Mouse (Mus musculus) activated CD4-positive, CD25-positive, alpha-beta regulatory T cell, adult 4 months (primary cell): ENCODE measurements around the gene Rbm8a. TPM values are rescaled to one million over a fixed set of nuclear protein-coding genes. Genes with fewer than 3 reads are reported as not detected.

Source experiments
- ATAC-seq: one replicate; pipeline ENCODE4 v1.8.0; 2017
- polyA plus RNA-seq, 2 experiments: library from polyadenylated mRNA; unstranded; fragments of 100-300 nt; shearing (Covaris generic); gene quantifications; one replicate each; pipeline ENCODE4 v1.2.1; 2017

Rbm8a gene
- polyA plus RNA-seq, 2 experiments from 2014 or later = 98.9 to 135 TPM

DNA sequence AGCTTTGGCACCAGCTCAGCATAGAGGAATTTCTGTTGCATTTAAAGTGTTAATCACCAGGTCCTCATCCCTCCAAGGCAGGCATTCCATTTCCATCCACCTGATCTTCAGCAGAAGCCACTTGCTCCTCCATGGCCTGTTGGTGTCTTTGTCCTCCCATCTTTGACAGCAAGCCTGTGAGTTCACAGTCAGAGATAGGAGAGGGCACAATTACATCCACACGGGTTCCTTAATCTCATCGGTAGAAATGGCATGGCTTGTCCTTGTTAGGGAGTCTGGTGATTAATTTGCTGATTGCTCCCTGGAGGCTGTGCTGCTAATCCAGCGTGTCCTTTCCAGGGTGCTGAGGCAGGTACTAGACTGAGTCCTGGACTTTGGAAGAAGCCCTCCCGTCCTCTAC, 43.8 kb downstream of the Rbm8a start:
- ATAC-seq = no peak

DNA sequence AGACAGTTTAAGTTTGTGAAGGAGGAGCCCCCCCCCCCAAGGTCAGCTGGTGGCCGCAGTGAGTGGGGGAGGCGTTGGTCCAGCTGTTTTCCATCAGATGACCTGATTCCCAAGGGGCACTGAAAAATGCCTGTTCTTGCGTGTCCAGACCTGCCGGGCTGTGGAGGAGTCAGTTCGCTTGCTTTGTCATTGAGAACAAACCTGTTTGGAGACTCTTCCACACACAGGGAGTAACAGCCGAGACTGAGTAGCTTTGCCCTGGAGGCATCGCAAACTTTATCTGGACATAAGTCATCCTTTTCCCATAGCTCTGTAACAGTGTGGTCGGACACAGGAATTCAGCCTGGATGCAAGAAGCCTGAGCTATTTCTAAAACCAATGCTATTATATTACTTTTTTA, 44.7 kb downstream of the Rbm8a start:
- ATAC-seq = no peak

DNA sequence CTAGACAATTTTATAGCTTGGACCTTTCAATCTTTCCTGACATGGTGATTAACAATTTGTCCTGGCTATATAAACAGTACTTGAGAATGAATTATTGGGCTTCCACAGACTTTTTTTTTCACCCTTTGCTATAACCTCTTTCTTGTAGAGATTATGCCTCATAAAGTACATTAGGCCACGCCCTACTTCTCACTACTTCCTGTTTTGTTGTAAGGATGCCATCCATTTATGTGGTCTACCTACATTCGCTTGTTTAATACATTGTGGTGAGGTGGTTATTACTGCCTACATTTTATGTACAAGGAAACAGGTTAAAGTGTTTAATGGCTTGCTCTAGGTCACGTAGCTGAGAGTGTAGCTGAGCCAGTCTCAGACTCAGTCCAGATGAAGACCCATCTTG, 45.4 kb downstream of the Rbm8a start:
- peak; percentile 79 for ATAC-seq

DNA sequence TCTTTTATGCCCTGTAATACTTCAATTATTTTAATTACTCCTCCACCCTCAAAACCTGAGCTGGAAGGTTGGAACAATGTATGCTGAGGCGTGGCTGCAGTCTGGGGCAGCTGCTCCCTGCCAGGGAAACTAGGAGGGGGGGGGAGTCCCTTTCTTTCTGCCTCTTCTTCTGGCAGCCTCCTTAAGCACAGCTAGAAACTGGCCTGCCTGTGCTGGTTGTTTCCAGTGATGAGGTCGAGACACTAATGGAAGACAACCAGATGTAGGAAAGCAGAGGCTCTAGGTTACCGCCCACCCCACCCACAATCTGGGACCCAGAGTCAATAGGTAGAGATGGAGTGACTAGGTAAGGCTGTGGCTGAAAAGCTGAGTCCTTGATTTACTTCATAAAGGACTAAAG, 46.0 kb downstream of the Rbm8a start:
- peak; percentile 43 for ATAC-seq

DNA sequence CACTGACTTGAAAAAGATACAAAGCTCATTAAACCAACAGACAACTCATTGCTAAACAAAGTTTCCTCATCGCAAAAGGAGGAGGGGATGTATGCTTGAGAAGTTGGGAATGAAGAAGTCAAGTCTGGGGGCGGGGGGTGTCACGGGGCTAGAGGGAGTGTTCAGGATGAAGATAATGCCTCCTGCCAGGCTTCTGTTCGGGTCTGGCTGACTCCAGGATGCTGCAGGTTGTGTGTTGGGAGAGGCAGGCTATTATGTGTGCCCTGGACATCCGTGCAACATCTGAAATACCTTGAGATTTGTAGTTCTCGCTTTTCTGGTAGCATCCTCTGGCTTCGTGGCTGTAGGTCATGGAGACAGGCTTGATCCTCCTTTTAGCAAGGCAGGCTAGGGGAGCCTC, 48.7 kb downstream of the Rbm8a start:
- ATAC-seq = no peak

DNA sequence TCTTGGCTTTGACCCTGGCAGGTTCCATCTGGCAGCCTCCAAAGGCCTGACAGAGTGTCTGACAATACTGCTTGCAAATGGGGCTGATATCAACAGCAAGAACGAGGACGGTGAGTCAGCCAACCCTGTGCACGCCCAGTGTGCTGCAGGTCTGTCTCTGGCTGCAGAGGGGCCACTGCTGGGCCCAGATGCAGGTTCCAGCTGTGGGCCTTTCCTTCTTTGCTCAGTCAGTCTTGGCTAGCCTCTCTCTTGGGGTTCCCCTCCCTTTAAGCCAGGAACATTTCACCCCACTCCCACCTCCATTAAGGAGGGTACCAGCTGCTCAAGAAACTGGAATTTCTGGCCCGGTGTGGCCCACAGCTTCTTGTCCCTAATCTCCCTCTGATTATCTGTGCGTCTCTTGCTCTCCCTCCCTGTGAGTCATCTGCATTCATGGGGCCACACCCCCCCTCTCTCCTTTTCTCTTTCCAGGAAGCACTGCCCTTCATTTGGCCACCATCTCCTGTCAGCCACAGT, 49.5 kb downstream of the Rbm8a start:
- no peak for ATAC-seq

DNA sequence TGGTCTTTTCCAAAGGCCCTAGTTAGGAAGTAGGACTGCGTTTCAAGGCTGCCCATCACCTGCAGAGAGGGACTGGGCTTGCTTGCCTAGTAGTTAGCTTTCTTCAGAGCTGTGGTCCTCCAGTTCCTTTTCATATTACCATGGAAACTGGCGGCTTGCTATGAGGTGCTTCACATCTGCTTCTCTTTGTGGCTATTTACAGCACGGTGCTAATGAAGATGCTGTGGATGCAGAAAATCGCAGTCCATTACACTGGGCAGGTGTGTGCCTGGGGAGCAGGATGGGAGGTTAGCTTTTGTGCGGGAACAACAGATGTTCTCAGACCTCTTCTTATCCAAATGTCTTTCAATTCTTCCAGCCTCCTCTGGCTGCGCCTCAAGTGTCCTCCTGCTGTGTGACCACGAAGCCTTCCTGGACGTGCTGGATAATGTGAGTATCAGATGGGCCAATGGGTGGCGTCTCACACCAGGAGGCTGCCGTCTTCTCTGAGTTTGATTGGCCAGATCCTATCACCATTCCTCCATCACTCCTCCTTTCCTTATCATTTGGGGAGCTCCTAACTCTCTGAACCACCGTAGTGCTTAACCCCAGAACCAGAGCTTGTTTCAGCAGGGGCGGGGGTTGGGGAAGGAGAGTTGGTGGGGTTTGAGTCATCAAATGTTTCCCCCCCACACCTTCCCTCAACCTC, 50.7 kb downstream of the Rbm8a start:
- no peak for ATAC-seq

Other genes starting within 250 kb of the Rbm8a start
- gene BC107364, start 177.6 kb upstream of the Rbm8a start, polyA plus RNA-seq = under 1 TPM in 1 of 2 experiments, not detected in 1; 0.32 TPM
- not detected for gene Hfe2, start 104.8 kb upstream of the Rbm8a start, polyA plus RNA-seq
- gene Txnip, start 72.0 kb upstream of the Rbm8a start, polyA plus RNA-seq = 100 to 1,000 TPM; 276 to 326 TPM
- not detected for gene Gm16253, start 52.9 kb upstream of the Rbm8a start, polyA plus RNA-seq
- 10 to 100 TPM; 25.1 to 35.6 TPM for gene Polr3gl, start 35.8 kb upstream of the Rbm8a start, polyA plus RNA-seq
- not detected for gene Ankrd34a, start 33.3 kb upstream of the Rbm8a start, polyA plus RNA-seq
- under 1 TPM; 0.09 to 0.14 TPM for gene Lix1l, start 28.8 kb upstream of the Rbm8a start, polyA plus RNA-seq
- 10 to 100 TPM; 43.5 to 45.8 TPM for gene Pex11b, start 5.4 kb downstream of the Rbm8a start, polyA plus RNA-seq
- gene Gm42957, start 5.5 kb downstream of the Rbm8a start, polyA plus RNA-seq = under 1 TPM in 1 of 2 experiments, not detected in 1; 0.09 TPM
- under 1 TPM in 1 of 2 experiments, not detected in 1; 0.12 TPM for gene Itga10, start 15.7 kb downstream of the Rbm8a start, polyA plus RNA-seq
- under 1 TPM in 1 of 2 experiments, not detected in 1; 0.13 TPM for gene Ankrd35, start 40.2 kb downstream of the Rbm8a start, polyA plus RNA-seq
- 10 to 100 TPM; 30.8 to 41.5 TPM for gene Pias3, start 66.5 kb downstream of the Rbm8a start, polyA plus RNA-seq
- 1 to 10 TPM; 1.1 to 1.4 TPM for gene Nudt17, start 78.6 kb downstream of the Rbm8a start, polyA plus RNA-seq
- 10 to 100 TPM; 67.6 to 69.6 TPM for gene Polr3c, start 97.7 kb downstream of the Rbm8a start, polyA plus RNA-seq
- 10 to 100 TPM; 62.2 to 68.7 TPM for gene Rnf115, start 97.7 kb downstream of the Rbm8a start, polyA plus RNA-seq
- under 1 TPM in 1 of 2 experiments, not detected in 1; 0.89 TPM for gene Pdzk1, start 199.4 kb downstream of the Rbm8a start, polyA plus RNA-seq
- gene Cd160, start 199.4 kb downstream of the Rbm8a start, polyA plus RNA-seq = 10 to 100 TPM; 26.1 to 55.0 TPM